Mouse (Mus musculus) MEL (cell line): ENCODE results near the gene Atp6v1a.

Source experiments
- CHD2 ChIP-seq: IDR thresholded peaks from 2 replicates; pipeline ENCODE4 v1.6.1; 2011; ENCODE audit warnings: low read length, improper control_type of control experiment
- CTCF ChIP-seq, 3 experiments: IDR thresholded peaks in 2 of 3; conservative IDR thresholded peaks in 1 of 3; 2 replicates each; pipeline ENCODE4 v1.5.1; 2011 to 2012; ENCODE audit warnings: low read length in 3 of 3, low read depth in 2 of 3, mild to moderate bottlenecking in 2 of 3, improper control_type of control experiment in 1 of 3, inconsistent platforms in 1 of 3, mixed read lengths in 1 of 3, moderate library complexity in 1 of 3; ENCODE audit not compliant: control insufficient read depth in 1 of 3, insufficient read depth in 1 of 3, poor library complexity in 1 of 3, severe bottlenecking in 1 of 3
- EP300 ChIP-seq, 2 experiments: IDR thresholded peaks; 2 replicates each; pipeline ENCODE4 v1.6.1; 2011; ENCODE audit warnings: improper control_type of control experiment in 2 of 2, low read length in 2 of 2, low read depth in 1 of 2, mild to moderate bottlenecking in 1 of 2
- GATA1 ChIP-seq: IDR thresholded peaks from 2 replicates; pipeline ENCODE4 v1.6.1; 2011; ENCODE audit warnings: low read depth, low read length, improper control_type of control experiment
- MAFK ChIP-seq: IDR thresholded peaks from 2 replicates; pipeline ENCODE4 v1.6.1; 2011; ENCODE audit warnings: low read depth, mild to moderate bottlenecking, low read length, improper control_type of control experiment, borderline replicate concordance
- MAZ ChIP-seq: IDR thresholded peaks from 2 replicates; pipeline ENCODE4 v1.6.1; 2012; ENCODE audit warnings: low read depth, mild to moderate bottlenecking, inconsistent platforms, low read length, improper control_type of control experiment
- MEF2A ChIP-seq: IDR thresholded peaks from 2 replicates; pipeline ENCODE4 v1.6.1; 2014; ENCODE audit warnings: low read depth, mild to moderate bottlenecking, inconsistent platforms, low read length, improper control_type of control experiment; ENCODE audit not compliant: poor library complexity, insufficient replicate concordance, severe bottlenecking; ENCODE audit errors: extremely low read depth
- MYC ChIP-seq: IDR thresholded peaks from 2 replicates; pipeline ENCODE4 v1.6.1; 2011; ENCODE audit warnings: low read depth, mild to moderate bottlenecking, low read length, improper control_type of control experiment, moderate library complexity
- POLR2A ChIP-seq, 2 experiments: IDR thresholded peaks; 2 replicates each; pipeline ENCODE4 v1.6.1; 2011 to 2012; ENCODE audit warnings: low read length in 2 of 2, mild to moderate bottlenecking in 2 of 2, control low read depth in 1 of 2, improper control_type of control experiment in 1 of 2, low read depth in 1 of 2, moderate library complexity in 1 of 2; ENCODE audit not compliant: control insufficient read depth in 1 of 2, insufficient read depth in 1 of 2, poor library complexity in 1 of 2
- RCOR1 ChIP-seq: IDR thresholded peaks from 2 replicates; pipeline ENCODE4 v1.6.1; 2012; ENCODE audit warnings: low read depth, mild to moderate bottlenecking, inconsistent platforms, low read length, improper control_type of control experiment
- TCF12 ChIP-seq: IDR thresholded peaks from 2 replicates; pipeline ENCODE4 v1.6.1; 2014; ENCODE audit warnings: low read depth, mild to moderate bottlenecking, inconsistent platforms, low read length, improper control_type of control experiment, moderate library complexity
- UBTF ChIP-seq: IDR thresholded peaks from 2 replicates; pipeline ENCODE4 v1.6.1; 2012; ENCODE audit warnings: low read depth, mild to moderate bottlenecking, inconsistent platforms, low read length, improper control_type of control experiment, moderate library complexity, borderline replicate concordance; ENCODE audit not compliant: insufficient read depth
- USF1 ChIP-seq: IDR thresholded peaks from 2 replicates; pipeline ENCODE4 v1.6.1; 2014; ENCODE audit warnings: low read depth, mild to moderate bottlenecking, inconsistent platforms, low read length, improper control_type of control experiment, moderate library complexity
- ZC3H11A ChIP-seq: IDR thresholded peaks from 2 replicates; pipeline ENCODE4 v1.6.1; 2012; ENCODE audit warnings: low read depth, mild to moderate bottlenecking, inconsistent platforms, low read length, improper control_type of control experiment

DNA sequence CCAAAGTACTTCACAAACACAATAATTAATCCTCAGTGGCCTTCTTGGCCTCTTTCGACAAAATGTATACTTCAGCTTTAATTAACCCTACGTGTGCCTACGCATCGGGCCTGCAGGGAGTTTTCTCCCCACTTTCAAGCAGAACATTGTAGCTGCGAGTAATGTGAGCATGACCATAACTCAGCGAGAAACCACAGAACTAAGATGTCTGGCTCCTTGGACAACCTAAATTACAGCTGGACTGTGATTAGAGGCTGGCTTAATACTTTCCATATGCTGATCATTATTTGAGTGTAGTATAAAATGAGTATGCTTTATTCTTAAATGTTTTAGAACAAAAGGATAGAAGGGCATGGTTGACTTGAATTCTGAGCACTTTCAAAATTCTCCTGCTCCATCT is 86.2 kb downstream of the Atp6v1a start:
- TF ChIP-seq CTCF (IDR thresholded peaks at IDR 0.05 in 2 of 3, conservative IDR thresholded peaks at IDR 0.05 in 1 of 3; ENCODE audit: control insufficient read depth in 1 of 3, insufficient read depth in 1 of 3, low read depth in 2 of 3, low read length in 3 of 3, poor library complexity in 1 of 3, severe bottlenecking in 1 of 3) = no peak
- no peak for TF ChIP-seq MAFK
- TF ChIP-seq MAZ = no peak
- no peak for TF ChIP-seq POLR2A (IDR thresholded peaks at IDR 0.05; ENCODE audit: control insufficient read depth in 1 of 2, insufficient read depth in 1 of 2, low read depth in 1 of 2, low read length in 2 of 2, poor library complexity in 1 of 2)
- TF ChIP-seq MYC = no peak
- TF ChIP-seq EP300 (IDR thresholded peaks at IDR 0.05; ENCODE audit: low read depth in 1 of 2, low read length in 2 of 2) = no peak
- TF ChIP-seq TCF12 = no peak
- no peak for TF ChIP-seq CHD2
- TF ChIP-seq RCOR1 = no peak
- no peak for TF ChIP-seq UBTF
- TF ChIP-seq ZC3H11A = no peak
- no peak for TF ChIP-seq USF1
- no peak for TF ChIP-seq MEF2A
- TF ChIP-seq GATA1 = no peak
